20 mouse cellular contexts compared by ENCODE assay signal in genomic region chr5:66376589-66377270, GRCm38 (mm10).
DNase-seq lines count a peak whose midpoint lies in the region; ATAC-seq and TF ChIP-seq lines count a peak whose summit lies in the region.
"Had no signal": no experiment of that assay in that cellular context is flagged by ENCODE, and none has a peak within 500 bp of the region (broad histone marks: within the 10 kb centered on the region; RNA-seq: fewer than 3 reads in every experiment).

No protein-coding gene starts in this region.

- no peak overlapping the region for H3K4me2 ChIP-seq in embryonic facial prominence, embryonic 14.5 days (ENCODE audit: low read depth, low read length)
- H3K4me2 ChIP-seq in lung, postnatal 0 days (replicated peaks; ENCODE audit: low read depth, low read length), result no peak overlapping the region
- H3K4me2 ChIP-seq: forebrain, embryonic 12.5 days; hindbrain, embryonic 12.5 days; liver, embryonic 11.5 days had no signal

- TF ChIP-seq EP300 in lung, postnatal 0 days (IDR thresholded peaks at IDR 0.05), result no peak

- peak; percentile 26; the same call in 1 of the 2 replicates for ATAC-seq in embryonic facial prominence, embryonic 14.5 days (ENCODE audit: low read depth)
- no peak for ATAC-seq in lung, postnatal 0 days
- ATAC-seq: inflammation-experienced regulatory T-cells, adult 6 months; midbrain, embryonic 16.5 days had no signal

- DNase-seq in embryonic facial prominence, embryonic 14.5 days (ENCODE audit: low spot score), result peak; percentile 32
- DNase-seq in embryonic facial prominence, embryonic 10.5 days (ENCODE audit: low spot score), result no peak
- peak; percentile 43 for DNase-seq in right cerebral cortex, adult 18-20 months
- no peak for DNase-seq in right cerebral cortex, postnatal 25 days
- no peak for DNase-seq in cerebellum, adult 9-10 months
- DNase-seq in lung, postnatal 0 days (ENCODE audit: low spot score), result no peak
- no peak for DNase-seq in layer of hippocampus, adult 11-12 months (ENCODE audit: low spot score)
- DNase-seq: cerebellum, adult 9-11 months; heart, adult 2 months; kidney, adult 8-10 months; lung, adult 2 months; spleen, adult 18-20 months; thymus, postnatal 25 days had no signal

- no peak overlapping the region for H3K27ac ChIP-seq in embryonic facial prominence, embryonic 14.5 days (replicated peaks; ENCODE audit: low read depth, low read length)
- H3K27ac ChIP-seq in embryonic facial prominence, embryonic 10.5 days (replicated peaks), result no peak overlapping the region
- H3K27ac ChIP-seq in bone marrow macrophage, adult 2 months (ENCODE audit: insufficient read depth, low read depth, low read length), result peak overlapping the region; percentile 42
- no peak overlapping the region for H3K27ac ChIP-seq in lung, postnatal 0 days (ENCODE audit: low read length)
- H3K27ac ChIP-seq: forebrain, embryonic 12.5 days; heart, adult 2 months; hindbrain, embryonic 12.5 days; limb, embryonic 10.5 days had no signal

- WGBS in embryonic facial prominence, embryonic 14.5 days, result 65% methylated on average over 14 of the region's 14 CpGs
- 83% methylated on average over 14 of the region's 14 CpGs for WGBS in embryonic facial prominence, embryonic 10.5 days
- WGBS in lung, postnatal 0 days, result 67% methylated on average over 14 of the region's 14 CpGs

- H3K4me3 ChIP-seq in embryonic facial prominence, embryonic 14.5 days (ENCODE audit: low read depth, low read length), result no peak overlapping the region
- no peak overlapping the region for H3K4me3 ChIP-seq in embryonic facial prominence, embryonic 10.5 days
- H3K4me3 ChIP-seq in bone marrow macrophage, adult 2 months (ENCODE audit: insufficient read depth, low read length), result no peak overlapping the region
- no peak overlapping the region for H3K4me3 ChIP-seq in lung, postnatal 0 days (ENCODE audit: low read depth, low read length)
- H3K4me3 ChIP-seq: forebrain, embryonic 12.5 days; heart, adult 2 months; hindbrain, embryonic 12.5 days; limb, embryonic 10.5 days had no signal

- H3K36me3 ChIP-seq in embryonic facial prominence, embryonic 14.5 days (ENCODE audit: control insufficient read depth, insufficient read depth, low read length), result peaks cover 3% of the 10 kb centered on the region; the same call in 1 of the 2 replicates
- H3K36me3 ChIP-seq in embryonic facial prominence, embryonic 10.5 days (replicated peaks), result no peaks in the 10 kb centered on the region
- peaks cover 3% of the 10 kb centered on the region; the same call in 1 of the 2 replicates for H3K36me3 ChIP-seq in lung, postnatal 0 days (ENCODE audit: insufficient read depth, low read length)
- H3K36me3 ChIP-seq: forebrain, embryonic 12.5 days; hindbrain, embryonic 12.5 days; limb, embryonic 10.5 days had no signal

- no peaks in the 10 kb centered on the region for H3K9me3 ChIP-seq in embryonic facial prominence, embryonic 14.5 days (ENCODE audit: control insufficient read depth, low read length)
- H3K9me3 ChIP-seq in embryonic facial prominence, embryonic 10.5 days, result no peaks in the 10 kb centered on the region
- no peaks in the 10 kb centered on the region for H3K9me3 ChIP-seq in lung, postnatal 0 days (ENCODE audit: low read length)
- H3K9me3 ChIP-seq: forebrain, embryonic 12.5 days; hindbrain, embryonic 12.5 days; limb, embryonic 10.5 days had no signal

- no peaks in the 10 kb centered on the region for H3K4me1 ChIP-seq in embryonic facial prominence, embryonic 14.5 days (ENCODE audit: control insufficient read depth, insufficient read depth, low read length)
- H3K4me1 ChIP-seq in embryonic facial prominence, embryonic 10.5 days, result peaks cover 11% of the 10 kb centered on the region; the same call in 1 of the 2 replicates
- peaks cover 24% of the 10 kb centered on the region for H3K4me1 ChIP-seq in bone marrow macrophage, adult 2 months (ENCODE audit: control insufficient read depth, insufficient read depth, low read length)
- no peaks in the 10 kb centered on the region for H3K4me1 ChIP-seq in lung, postnatal 0 days (ENCODE audit: insufficient read depth, low read depth, low read length)

- no peaks in the 10 kb centered on the region for H3K27me3 ChIP-seq in embryonic facial prominence, embryonic 14.5 days (replicated peaks; ENCODE audit: control insufficient read depth, insufficient read depth, low read length)
- no peaks in the 10 kb centered on the region for H3K27me3 ChIP-seq in embryonic facial prominence, embryonic 10.5 days (replicated peaks; ENCODE audit: low read depth, poor library complexity, severe bottlenecking)
- H3K27me3 ChIP-seq in lung, postnatal 0 days (replicated peaks; ENCODE audit: insufficient read depth, low read length), result no peaks in the 10 kb centered on the region
- H3K27me3 ChIP-seq: forebrain, embryonic 12.5 days; hindbrain, embryonic 12.5 days had no signal

- 0 out of 2 replicates have a peak overlapping the region, but pooled peaks have one; percentile 9 for H3K9ac ChIP-seq in embryonic facial prominence, embryonic 14.5 days (ENCODE audit: low read depth, low read length)
- H3K9ac ChIP-seq in lung, postnatal 0 days (replicated peaks; ENCODE audit: low read depth), result no peak overlapping the region
- H3K9ac ChIP-seq: forebrain, embryonic 12.5 days; hindbrain, embryonic 12.5 days had no signal

- no peak for TF ChIP-seq CTCF in bone marrow macrophage, adult 2 months (IDR thresholded peaks at IDR 0.05; ENCODE audit: low read depth, low read length)
- no peak for TF ChIP-seq CTCF in lung, postnatal 0 days (IDR thresholded peaks at IDR 0.05)

- no peak for TF ChIP-seq POLR2A in bone marrow macrophage, adult 2 months (IDR thresholded peaks at IDR 0.05; ENCODE audit: borderline replicate concordance, low read depth, low read length)

Comparison
In these comparisons a context has a peak if more than half of its experiments do, and no peak if none do; other contexts are left out.
1. DNase-seq: peak in embryonic facial prominence, embryonic 14.5 days (single experiment) and right cerebral cortex, adult 18-20 months (single experiment); none in embryonic facial prominence, embryonic 10.5 days (single experiment), right cerebral cortex, postnatal 25 days (single experiment), cerebellum, adult 9-10 months (single experiment), lung, postnatal 0 days (single experiment) and layer of hippocampus, adult 11-12 months (single experiment).